Mouse (Mus musculus): ENCODE data around the gene Gldc. TPM values are rescaled to one million over a fixed set of nuclear protein-coding genes. Genes with fewer than 3 reads are reported as not detected.

The Gldc gene
- polyA plus RNA-seq, 1 experiment from 2014 or later = 5.3 TPM

- H3K4me3 ChIP-seq (replicated peaks) = no peak overlapping the region
- 85% methylated on average over 2 of the region's 2 CpGs for WGBS
- no peak for ATAC-seq (ENCODE audit: insufficient read depth, low FRiP score, low read depth)
Measured at GRCm38 (mm10) chr19:30187232-30187631, 12.0 kb upstream of the Gldc start.

GRCm38 (mm10) chr19:30185536-30185935 is 10.3 kb upstream of the Gldc start:
- Histone ChIP-seq H3K4me3 (replicated peaks) (no peak overlapping the region), H3K9ac (no peak overlapping the region), H3K36me3 (no peaks in the 10 kb centered on the region), H3K27me3 (replicated peaks) (no peaks in the 10 kb centered on the region), H3K27ac (no peak overlapping the region), H3K4me2 (no peak overlapping the region), H3K4me1 (no peaks in the 10 kb centered on the region), H3K9me3 (no peaks in the 10 kb centered on the region; the same call in 1 of the 2 replicates)
- no peak for ATAC-seq (ENCODE audit: insufficient read depth, low FRiP score, low read depth)
- WGBS = 84% methylated on average over 2 of the region's 2 CpGs

More at GRCm38 (mm10) chr19:30187232-30187631, 12.0 kb upstream of the Gldc start:
- Histone ChIP-seq H3K4me2 (no peak overlapping the region), H3K27me3 (replicated peaks) (no peaks in the 10 kb centered on the region), H3K9ac (no peak overlapping the region), H3K9me3 (no peaks in the 10 kb centered on the region; the same call in 1 of the 2 replicates), H3K27ac (no peak overlapping the region), H3K4me1 (no peaks in the 10 kb centered on the region), H3K36me3 (no peaks in the 10 kb centered on the region)

DNA sequence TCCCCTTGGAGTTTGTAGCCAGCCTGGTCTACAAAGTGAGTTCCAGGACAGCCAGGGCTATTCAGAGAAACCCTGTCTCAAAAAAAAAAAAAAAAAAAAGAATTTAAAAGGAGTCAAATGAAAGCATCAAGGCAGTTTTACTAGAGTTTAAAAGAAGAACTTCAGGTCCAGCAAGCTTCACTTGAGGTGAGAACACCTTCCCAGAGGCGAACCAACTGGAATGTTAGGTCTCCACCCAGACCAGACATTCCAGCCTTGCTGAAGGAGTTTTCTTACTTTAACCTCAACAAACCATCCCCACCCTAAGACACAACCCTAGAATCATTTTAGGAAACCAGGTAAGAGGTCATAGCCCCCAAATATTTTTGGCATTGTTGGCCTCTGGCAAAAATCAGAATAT is 4.8 kb upstream of the Gldc start:
- Histone ChIP-seq H3K27ac (no peak overlapping the region), H3K4me2 (no peak overlapping the region), H3K9ac (no peak overlapping the region), H3K27me3 (replicated peaks) (peaks cover 6% of the 10 kb centered on the region; the same call in 1 of the 2 replicates), H3K4me3 (replicated peaks) (no peak overlapping the region), H3K4me1 (peaks cover 3% of the 10 kb centered on the region; the same call in 1 of the 2 replicates), H3K36me3 (no peaks in the 10 kb centered on the region), H3K9me3 (no peaks in the 10 kb centered on the region)
- 74% methylated on average over 1 of the region's 1 CpGs for WGBS
- no peak for ATAC-seq (ENCODE audit: insufficient read depth, low FRiP score, low read depth)

- WGBS = 5% methylated on average over 15 of the region's 15 CpGs
- H3K4me1 ChIP-seq = peaks cover 5% of the 10 kb centered on the region; the same call in 1 of the 2 replicates
- no peaks in the 10 kb centered on the region for H3K36me3 ChIP-seq
- H3K4me3 ChIP-seq (replicated peaks) = peak overlapping the region; percentile 51
- no peak overlapping the region for H3K9ac ChIP-seq
- no peaks in the 10 kb centered on the region for H3K9me3 ChIP-seq
- peaks cover 24% of the 10 kb centered on the region for H3K27me3 ChIP-seq (replicated peaks)
- no peak overlapping the region for H3K27ac ChIP-seq
- peak overlapping the region; percentile 100 for H3K4me2 ChIP-seq
- no peak for ATAC-seq (ENCODE audit: insufficient read depth, low FRiP score, low read depth)
Measured at GRCm38 (mm10) chr19:30174074-30174670, 1.1 kb downstream of the Gldc start.

- peaks cover 5% of the 10 kb centered on the region; the same call in 1 of the 2 replicates for H3K4me1 ChIP-seq
- 71% methylated on average over 8 of the region's 8 CpGs for WGBS
Measured at GRCm38 (mm10) chr19:30171346-30172055, 3.7 kb downstream of the Gldc start.

DNA sequence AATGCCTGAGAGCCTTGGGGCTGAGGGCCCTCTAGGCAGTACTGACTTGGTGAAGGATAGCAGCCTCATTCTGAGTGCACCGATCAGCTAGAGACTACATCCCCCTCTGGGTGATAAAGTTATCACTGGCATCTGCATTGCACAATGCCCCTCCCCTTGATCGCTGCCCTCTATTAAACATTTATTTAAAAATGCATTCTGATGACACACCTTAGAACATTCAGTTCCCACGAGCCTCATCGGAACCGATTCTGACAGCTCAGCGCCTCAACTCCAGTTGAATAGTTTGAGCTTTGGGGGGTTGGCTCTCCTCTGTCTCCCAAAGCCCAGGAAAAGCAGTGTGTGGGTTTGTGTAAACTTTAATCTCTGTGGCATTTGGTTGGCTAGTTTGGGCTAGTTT is 4.9 kb downstream of the Gldc start:
- H3K27me3 ChIP-seq (replicated peaks) = peaks cover 21% of the 10 kb centered on the region
- H3K9ac ChIP-seq = no peak overlapping the region
- H3K4me2 ChIP-seq = no peak overlapping the region
- 80% methylated on average over 6 of the region's 6 CpGs for WGBS
- no peak overlapping the region for H3K4me3 ChIP-seq (replicated peaks)
- no peak overlapping the region for H3K27ac ChIP-seq
- H3K36me3 ChIP-seq = no peaks in the 10 kb centered on the region
- H3K9me3 ChIP-seq = no peaks in the 10 kb centered on the region
- no peak for ATAC-seq (ENCODE audit: insufficient read depth, low FRiP score, low read depth)
- peaks cover 5% of the 10 kb centered on the region; the same call in 1 of the 2 replicates for H3K4me1 ChIP-seq

More at GRCm38 (mm10) chr19:30171346-30172055, 3.7 kb downstream of the Gldc start:
- Histone ChIP-seq H3K27ac (no peak overlapping the region), H3K27me3 (replicated peaks) (peaks cover 24% of the 10 kb centered on the region), H3K4me3 (replicated peaks) (no peak overlapping the region), H3K9ac (no peak overlapping the region), H3K9me3 (no peaks in the 10 kb centered on the region), H3K4me2 (no peak overlapping the region), H3K36me3 (no peaks in the 10 kb centered on the region)
- ATAC-seq (ENCODE audit: insufficient read depth, low FRiP score, low read depth) = no peak

GRCm38 (mm10) chr19:30166801-30167505 is 8.3 kb downstream of the Gldc start:
- WGBS = 89% methylated on average over 20 of the region's 20 CpGs
- no peaks in the 10 kb centered on the region for H3K36me3 ChIP-seq
- H3K9me3 ChIP-seq = no peaks in the 10 kb centered on the region
- H3K4me2 ChIP-seq = no peak overlapping the region
- no peak for ATAC-seq (ENCODE audit: insufficient read depth, low FRiP score, low read depth)
- H3K9ac ChIP-seq = no peak overlapping the region
- no peak overlapping the region for H3K27ac ChIP-seq
- no peaks in the 10 kb centered on the region for H3K4me1 ChIP-seq
- no peak overlapping the region for H3K4me3 ChIP-seq (replicated peaks)
- H3K27me3 ChIP-seq (replicated peaks) = no peaks in the 10 kb centered on the region

DNA sequence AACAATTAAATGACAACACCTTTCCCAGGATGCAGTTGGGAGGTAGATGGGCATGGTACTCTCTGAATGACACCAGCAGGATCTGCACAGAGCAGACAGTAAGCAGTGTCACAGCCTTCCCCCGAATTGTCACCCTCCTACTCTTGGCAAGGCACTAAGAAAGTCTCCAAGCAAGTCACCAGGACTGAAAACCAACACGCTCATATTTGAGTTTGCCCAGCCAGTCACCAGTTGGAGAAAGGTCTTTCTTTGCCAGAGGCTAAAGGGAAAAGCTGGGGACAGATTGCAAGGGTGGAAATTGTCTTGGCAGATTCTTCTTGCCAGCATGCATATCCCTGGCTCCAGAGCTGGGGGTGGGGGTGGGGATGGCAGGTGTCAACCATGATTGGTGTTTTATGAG is 11.0 kb downstream of the Gldc start:
- ATAC-seq (ENCODE audit: insufficient read depth, low FRiP score, low read depth) = no peak
- Histone ChIP-seq H3K4me3 (replicated peaks) (no peak overlapping the region), H3K36me3 (no peaks in the 10 kb centered on the region), H3K27me3 (replicated peaks) (no peaks in the 10 kb centered on the region), H3K4me1 (no peaks in the 10 kb centered on the region), H3K9me3 (no peaks in the 10 kb centered on the region), H3K9ac (no peak overlapping the region), H3K4me2 (no peak overlapping the region), H3K27ac (no peak overlapping the region)
- WGBS = 73% methylated on average over 2 of the region's 2 CpGs

DNA sequence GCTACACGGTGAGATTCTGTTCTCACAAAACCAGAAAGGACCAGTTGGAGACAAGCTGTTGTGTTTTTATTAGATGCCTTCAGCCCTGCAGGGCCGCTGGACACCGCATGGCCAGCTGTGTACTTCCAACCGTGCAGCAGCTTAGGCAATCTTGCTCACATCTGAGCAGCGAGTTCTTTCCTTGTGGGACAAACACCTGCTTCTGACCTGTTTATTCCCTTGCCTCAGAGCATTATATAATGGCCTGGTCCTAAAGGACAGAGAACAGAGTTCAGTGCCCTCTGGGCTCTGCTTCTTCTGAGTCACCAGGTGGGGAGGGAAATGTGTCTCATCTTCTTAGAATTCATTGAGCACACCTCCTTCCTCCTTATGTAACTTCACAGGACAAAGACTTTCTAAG is 12.4 kb downstream of the Gldc start:
- Histone ChIP-seq H3K9ac (no peak overlapping the region), H3K27ac (no peak overlapping the region), H3K4me2 (no peak overlapping the region), H3K27me3 (replicated peaks) (no peaks in the 10 kb centered on the region), H3K4me3 (replicated peaks) (no peak overlapping the region), H3K36me3 (no peaks in the 10 kb centered on the region), H3K4me1 (no peaks in the 10 kb centered on the region), H3K9me3 (no peaks in the 10 kb centered on the region)
- no peak for ATAC-seq (ENCODE audit: insufficient read depth, low FRiP score, low read depth)
- 81% methylated on average over 5 of the region's 5 CpGs for WGBS

DNA sequence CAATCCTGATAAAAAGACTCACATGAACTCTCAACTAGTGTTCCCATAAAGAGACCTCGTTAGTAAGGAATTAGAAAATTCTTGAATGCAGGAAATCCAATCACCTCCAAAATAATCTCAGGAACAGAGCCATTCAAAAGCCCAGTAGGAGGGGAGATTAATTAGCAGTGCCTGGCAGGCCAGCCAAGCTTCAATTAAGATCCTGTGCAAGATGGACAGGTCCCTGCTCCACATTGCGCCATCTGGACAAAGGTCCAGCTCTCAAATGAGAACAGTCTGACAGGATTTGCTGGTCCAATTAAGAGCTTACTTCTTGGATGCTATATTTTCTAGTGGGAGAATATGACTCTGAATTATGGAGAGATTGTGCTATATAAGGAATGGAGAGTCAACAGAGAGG is 15.2 kb downstream of the Gldc start:
- no peak for ATAC-seq (ENCODE audit: insufficient read depth, low FRiP score, low read depth)
- Histone ChIP-seq H3K9ac (no peak overlapping the region), H3K4me3 (replicated peaks) (no peak overlapping the region), H3K27ac (no peak overlapping the region), H3K27me3 (replicated peaks) (no peaks in the 10 kb centered on the region), H3K9me3 (no peaks in the 10 kb centered on the region), H3K36me3 (no peaks in the 10 kb centered on the region), H3K4me1 (no peaks in the 10 kb centered on the region), H3K4me2 (no peak overlapping the region)
- WGBS = 80% methylated on average over 2 of the region's 2 CpGs

DNA sequence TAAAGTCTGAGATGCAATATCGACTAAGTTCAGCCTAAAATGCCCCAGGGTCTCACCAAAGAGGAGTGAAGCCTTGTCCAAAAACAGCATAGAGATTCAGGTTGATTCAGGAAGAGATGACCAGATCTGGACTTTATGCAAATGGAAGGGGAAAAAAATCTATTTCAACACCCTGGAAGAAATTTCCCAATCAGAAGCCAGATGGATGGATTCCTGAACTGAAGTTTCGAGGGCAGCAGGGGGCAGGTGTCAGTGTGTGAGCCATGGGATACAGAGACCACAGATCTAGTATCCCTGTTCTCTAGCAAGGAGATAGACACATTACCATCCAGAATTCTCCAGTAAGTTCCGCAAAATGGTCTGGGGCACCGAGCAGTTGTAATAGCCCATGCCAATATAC is 17.0 kb downstream of the Gldc start:
- no peak for ATAC-seq (ENCODE audit: insufficient read depth, low FRiP score, low read depth)
- 86% methylated on average over 4 of the region's 4 CpGs for WGBS
- Histone ChIP-seq H3K4me1 (no peaks in the 10 kb centered on the region), H3K9me3 (no peaks in the 10 kb centered on the region), H3K27ac (no peak overlapping the region), H3K4me2 (no peak overlapping the region), H3K27me3 (replicated peaks) (no peaks in the 10 kb centered on the region), H3K4me3 (replicated peaks) (no peak overlapping the region), H3K36me3 (no peaks in the 10 kb centered on the region), H3K9ac (no peak overlapping the region)

Data from stomach, embryonic 15.5 days (tissue).